Mouse (Mus musculus) layer of hippocampus, adult 2 months (tissue): Measurements from ENCODE around the gene Usp36. TPM values are rescaled to one million over a fixed set of nuclear protein-coding genes. Genes with fewer than 3 reads are reported as not detected.
A peak's percentile ranks its signal among the peaks of the same experiment; 100 is the strongest.

Experiments
- DNase-seq, 2 experiments: peaks; one replicate each; pipeline ENCODE4 v3.0.0; 2022; ENCODE audit warnings: low spot score in 2 of 2
- H3K27ac ChIP-seq: fragments of 200-600 bp; 2 replicates; pipeline ENCODE4 v1.8.1; 2022
- H3K4me3 ChIP-seq: fragments of 200-600 bp; 2 replicates; pipeline ENCODE4 v1.8.1; 2022; ENCODE audit warnings: mild to moderate bottlenecking
- CTCF ChIP-seq: fragments of 200-600 bp; conservative IDR thresholded peaks from 2 replicates; pipeline ENCODE4 v1.8.1; 2022; ENCODE audit warnings: antibody characterized with exemption, mild to moderate bottlenecking, moderate library complexity
- total RNA-seq, 2 experiments: library from RNA; stranded (reverse); gene quantifications; 2 replicates each; pipeline ENCODE4 v1.2.3; 2021

The Usp36 gene
- total RNA-seq, 2 experiments from 2014 or later, result 26.5 to 28.5 TPM

DNA sequence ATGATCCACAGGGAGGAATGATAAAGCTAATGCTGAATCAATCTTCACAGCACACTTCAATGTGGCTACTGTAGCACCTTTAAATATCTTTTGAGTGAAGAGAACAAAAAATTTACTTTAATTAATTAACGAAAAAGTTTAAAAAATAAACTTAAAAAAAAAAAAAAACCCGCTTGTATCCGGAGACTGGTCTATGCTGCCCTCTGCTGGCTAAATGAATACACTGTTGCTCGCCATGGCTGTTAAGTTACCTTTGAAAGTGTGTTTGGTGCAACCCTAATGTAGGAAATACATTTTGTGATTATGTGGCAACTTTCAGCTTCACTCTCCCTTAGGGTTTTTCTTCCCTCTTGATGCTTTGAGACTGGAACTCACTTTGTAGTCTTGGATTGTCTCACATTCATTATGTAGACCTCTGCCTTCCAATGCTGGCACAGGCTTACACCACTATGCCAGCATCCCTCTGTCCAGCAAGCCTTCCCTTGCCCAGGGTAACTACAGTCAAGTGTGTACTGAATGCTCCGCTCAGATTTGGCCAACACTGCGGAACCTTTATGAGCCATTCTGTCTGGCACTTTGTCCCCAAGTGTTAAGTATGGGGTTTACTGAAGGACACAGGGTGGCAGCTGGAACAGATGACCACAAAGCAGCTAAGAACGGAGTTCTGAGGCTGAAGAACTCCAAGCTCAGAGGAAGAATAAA, 69.3 kb downstream of the Usp36 start:
- H3K27ac ChIP-seq, result peak overlapping the region; percentile 66
- peak in 1 of 2 experiments; percentile 66 for DNase-seq
- no peak overlapping the region for H3K4me3 ChIP-seq
- peak; percentile 96 for TF ChIP-seq CTCF

DNA sequence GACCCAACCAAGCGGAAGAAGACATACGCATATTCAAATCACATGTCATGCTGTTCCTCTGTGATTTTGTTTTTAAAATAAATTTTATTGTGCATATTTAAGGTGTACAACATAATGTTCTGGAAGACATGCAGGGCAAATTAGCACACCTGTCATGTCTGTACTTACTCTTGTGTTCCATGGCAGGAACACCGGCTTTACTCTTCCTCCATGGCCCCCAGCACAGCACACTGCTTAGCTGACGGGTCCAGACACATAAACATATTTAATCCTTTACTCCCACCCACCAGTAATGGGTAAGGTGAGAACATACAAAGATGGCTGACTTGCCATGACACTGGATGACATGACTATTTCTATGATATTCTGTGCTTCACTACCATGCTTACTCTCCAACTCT, 71.0 kb downstream of the Usp36 start:
- no peak for TF ChIP-seq CTCF
- no peak overlapping the region for H3K27ac ChIP-seq
- no peak overlapping the region for H3K4me3 ChIP-seq
- DNase-seq, result no peak

DNA sequence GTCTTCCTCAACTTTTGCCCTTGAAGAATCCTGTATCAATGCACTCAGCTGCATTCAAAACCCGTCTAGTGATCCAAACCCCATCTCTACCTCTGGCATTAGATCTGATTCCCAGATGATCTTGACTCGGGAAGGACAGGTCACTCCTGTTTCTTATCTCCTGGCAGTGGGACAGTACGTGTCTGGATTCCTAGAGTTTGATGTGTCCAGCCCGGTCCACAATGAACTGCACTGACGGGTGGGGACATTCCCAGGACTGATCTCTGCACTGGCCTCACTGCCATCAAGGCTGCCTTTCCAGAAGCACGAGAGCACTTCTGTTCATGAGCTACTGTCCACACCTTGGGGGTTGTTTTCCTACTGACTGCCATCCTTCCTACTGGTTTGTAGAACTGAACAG, 73.6 kb downstream of the Usp36 start:
- no peak for TF ChIP-seq CTCF
- DNase-seq, result no peak
- Histone ChIP-seq H3K27ac (peak overlapping the region; percentile 28; the same call in 1 of the 2 replicates), H3K4me3 (no peak overlapping the region)

DNA sequence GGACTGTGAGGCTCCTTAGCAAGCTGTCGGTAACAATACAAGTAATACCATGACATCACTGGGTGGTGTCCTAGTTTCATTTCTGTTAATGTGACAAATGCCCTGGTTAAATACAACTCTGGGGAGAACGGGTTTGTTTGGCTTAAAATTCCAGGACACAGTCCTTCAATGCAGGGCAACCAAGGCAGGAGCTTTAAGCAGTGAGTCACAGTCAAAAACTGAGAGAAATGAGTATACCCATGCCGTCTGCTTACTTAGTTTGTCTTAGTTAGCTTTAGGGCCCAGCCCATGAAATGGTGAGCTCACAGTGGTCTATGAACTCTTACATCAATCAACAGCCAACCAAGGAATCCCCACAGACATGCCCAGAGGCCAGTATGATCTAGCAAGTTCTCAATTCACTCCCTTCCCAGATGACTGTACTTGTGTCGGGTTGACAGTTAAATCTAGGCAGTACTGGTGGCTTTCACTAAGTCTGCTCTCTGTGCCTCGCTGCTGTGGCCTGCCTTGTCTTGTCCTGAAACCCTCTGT, 74.1 kb downstream of the Usp36 start:
- TF ChIP-seq CTCF, result no peak
- H3K27ac ChIP-seq, result peak overlapping the region; percentile 28; the same call in 1 of the 2 replicates
- H3K4me3 ChIP-seq, result no peak overlapping the region
- DNase-seq, result no peak

DNA sequence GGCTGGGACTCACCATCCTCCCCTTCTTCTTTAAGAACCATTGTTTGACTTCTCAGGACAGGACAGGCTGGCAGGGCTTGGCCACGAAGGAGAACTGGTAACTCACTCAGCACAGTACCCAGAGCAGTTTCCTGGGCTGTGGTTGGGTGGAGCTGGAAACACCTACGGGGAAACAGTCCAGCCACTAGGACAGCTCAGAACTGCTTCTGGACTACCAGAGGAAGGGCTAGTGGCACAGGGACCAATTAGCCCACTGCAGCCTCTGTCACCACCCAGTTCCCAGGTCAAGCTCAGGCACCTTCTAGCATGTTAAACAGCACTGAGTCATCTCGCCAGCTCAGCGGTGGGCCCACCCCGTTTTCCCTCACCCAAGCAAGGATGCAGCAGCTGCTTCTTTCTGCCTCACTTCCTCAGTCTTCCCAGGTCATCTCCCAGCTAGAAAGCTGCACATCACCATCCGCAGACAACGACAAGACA, 77.4 kb downstream of the Usp36 start:
- Histone ChIP-seq H3K4me3 (peak overlapping the region; percentile 24; the same call in 1 of the 2 replicates), H3K27ac (peak overlapping the region; percentile 97)
- no peak for TF ChIP-seq CTCF
- no peak for DNase-seq

DNA sequence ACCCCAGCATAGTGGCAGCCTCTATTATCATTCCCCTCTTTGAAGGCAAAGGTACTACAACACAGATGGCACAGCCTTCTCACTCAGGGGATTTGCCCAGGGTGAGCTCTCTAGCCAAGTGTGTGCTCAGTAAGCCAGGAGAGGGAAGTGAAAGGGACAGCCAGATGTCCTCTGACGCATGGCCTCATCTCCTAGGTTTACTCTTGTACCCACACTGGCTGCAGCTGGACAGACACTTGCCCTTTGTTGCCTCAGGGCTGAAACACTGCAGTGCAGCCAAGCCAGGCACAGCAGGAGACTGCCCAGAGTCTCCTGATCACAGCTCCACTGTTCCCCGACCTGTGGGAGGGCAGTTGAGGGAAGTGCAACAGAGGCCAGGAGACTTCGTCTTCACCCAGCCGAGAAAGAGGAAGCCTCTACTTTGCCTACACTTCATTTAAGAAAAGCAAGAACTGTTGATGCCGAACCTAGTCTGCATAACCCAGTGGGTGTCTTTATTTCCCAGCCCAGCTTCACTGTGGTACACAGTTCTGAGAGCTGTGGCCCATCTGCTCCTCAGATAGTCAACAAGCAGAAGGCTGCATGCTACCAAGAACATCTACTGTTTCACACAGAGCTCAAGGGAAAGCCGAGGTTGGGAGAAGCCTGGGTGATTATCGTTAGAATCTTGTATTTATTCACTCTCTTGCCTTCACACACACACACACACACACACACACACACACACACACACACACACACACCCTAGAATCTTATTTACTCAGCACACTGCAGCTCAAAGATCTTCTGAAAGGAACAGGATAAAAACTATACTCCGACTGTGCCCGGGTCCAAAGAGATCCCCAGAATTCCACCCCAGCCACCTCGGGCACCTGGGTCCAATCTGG, 78.1 kb downstream of the Usp36 start:
- TF ChIP-seq CTCF, result no peak
- Histone ChIP-seq H3K27ac (peak overlapping the region; percentile 97), H3K4me3 (peak overlapping the region; percentile 33; the same call in 1 of the 2 replicates)
- peak; percentile 54 to 82 for DNase-seq

DNA sequence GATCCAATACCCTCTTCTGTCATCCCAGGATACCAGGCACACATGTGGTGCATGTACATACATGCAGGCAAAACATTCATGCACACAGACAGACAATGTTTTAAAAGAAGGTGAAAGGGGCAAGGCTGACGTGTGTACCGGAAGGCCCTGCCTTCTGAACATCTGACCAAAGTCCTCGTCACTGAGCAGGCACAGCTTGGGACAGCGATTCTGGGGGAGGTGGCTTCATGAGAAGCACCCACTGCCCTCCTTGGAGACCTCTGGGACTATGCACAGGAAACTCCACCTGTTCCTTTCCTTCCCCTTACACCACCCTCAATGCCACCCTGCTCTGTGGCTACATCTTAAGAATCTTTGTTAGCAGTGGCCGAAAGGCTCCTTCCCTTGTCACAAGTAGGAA, 79.1 kb downstream of the Usp36 start:
- no peak for DNase-seq
- peak overlapping the region; percentile 97 for H3K27ac ChIP-seq
- H3K4me3 ChIP-seq, result no peak overlapping the region
- TF ChIP-seq CTCF, result no peak

DNA sequence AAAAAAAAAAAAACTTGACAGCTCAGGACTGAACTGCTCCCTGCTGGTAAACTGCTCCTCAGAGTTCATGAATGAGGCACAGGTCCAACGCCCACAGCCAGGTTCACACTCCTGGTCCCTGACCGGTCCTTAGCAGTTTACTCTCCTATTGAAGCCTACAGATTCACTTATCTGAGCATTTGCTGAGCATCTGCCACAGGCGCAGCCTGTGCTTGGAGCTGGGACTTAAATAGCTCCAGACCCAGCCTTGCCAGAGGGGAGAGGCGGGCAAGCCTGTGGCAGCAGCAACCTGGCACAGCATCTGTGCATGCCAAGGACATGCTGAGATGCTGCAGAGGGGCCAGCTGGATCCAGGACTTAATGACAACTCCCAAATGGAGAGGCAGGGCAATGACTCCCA, 79.9 kb downstream of the Usp36 start:
- Histone ChIP-seq H3K4me3 (no peak overlapping the region), H3K27ac (peak overlapping the region; percentile 97)
- no peak for TF ChIP-seq CTCF
- peak; percentile 70 to 71 for DNase-seq

Other genes with a start within 250 kb of the Usp36 start
- under 1 TPM; 0.07 to 0.15 TPM for gene Dnah17, start 159.6 kb downstream of the Usp36 start, total RNA-seq
- 100 to 1,000 TPM; 101 to 108 TPM for gene Cyth1, start 41.7 kb downstream of the Usp36 start, total RNA-seq
- 1 to 10 TPM; 1.1 to 1.6 TPM for gene Cep295nl, start 52.3 kb upstream of the Usp36 start, total RNA-seq
- gene Timp2, start 65.5 kb upstream of the Usp36 start, total RNA-seq, result 100 to 1,000 TPM; 168 to 196 TPM
- gene Lgals3bp, start 111.8 kb upstream of the Usp36 start, total RNA-seq, result 10 to 100 TPM; 17.8 to 18.3 TPM
- 10 to 100 TPM; 38.0 to 40.5 TPM for gene Cant1, start 128.8 kb upstream of the Usp36 start, total RNA-seq
- gene C1qtnf1, start 138.0 kb upstream of the Usp36 start, total RNA-seq, result 1 to 10 TPM; 3.0 to 3.9 TPM
- 10 to 100 TPM; 14.8 TPM for gene Engase, start 186.6 kb upstream of the Usp36 start, total RNA-seq